Mouse (Mus musculus): ENCODE data around the gene Gm8180. TPM values are rescaled to one million over a fixed set of nuclear protein-coding genes. Genes with fewer than 3 reads are reported as not detected.
"Not testable (repeated sequence)": the region's sequence is repeated elsewhere in the genome, so short reads cannot be mapped to it uniquely, and the experiment has no call there.

Gene Gm8180
- not detected in 2 replicates for polyA plus RNA-seq (2012; rRNA removed)

- not testable (repeated sequence) for H3K27ac ChIP-seq (ENCODE audit: insufficient read depth, low read depth, low read length); H3K4me3 ChIP-seq (ENCODE audit: low read depth, low read length); H3K4me1 ChIP-seq (ENCODE audit: control insufficient read depth, insufficient read depth, insufficient read length, low read length); H3K36me3 ChIP-seq (ENCODE audit: control insufficient read depth, insufficient read depth, low read length); H3K27me3 ChIP-seq (ENCODE audit: control insufficient read depth, insufficient read depth, low read length)
- 83% methylated on average over 3 of the region's 3 CpGs for WGBS
These were observed at the start of gene Gm8180 for GRCm38 (mm10) chr14:43784645-43785044. TSS of gene Gm8180 (minus strand) at chr14:43784745.

GRCm38 (mm10) chr14:43830385-43830784 is 45.8 kb upstream of the Gm8180 start:
- not testable (repeated sequence) for H3K27me3 ChIP-seq (ENCODE audit: control insufficient read depth, insufficient read depth, low read length); H3K27ac ChIP-seq (ENCODE audit: insufficient read depth, low read depth, low read length); H3K4me3 ChIP-seq (ENCODE audit: low read depth, low read length); H3K36me3 ChIP-seq (ENCODE audit: control insufficient read depth, insufficient read depth, low read length); H3K4me1 ChIP-seq (ENCODE audit: control insufficient read depth, insufficient read depth, insufficient read length, low read length)
- WGBS: 53% methylated on average over 1 of the region's 1 CpGs

- H3K36me3 ChIP-seq (ENCODE audit: control insufficient read depth, insufficient read depth, low read length); H3K4me3 ChIP-seq (ENCODE audit: low read depth, low read length); H3K4me1 ChIP-seq (ENCODE audit: control insufficient read depth, insufficient read depth, insufficient read length, low read length); H3K27ac ChIP-seq (ENCODE audit: insufficient read depth, low read depth, low read length); H3K27me3 ChIP-seq (ENCODE audit: control insufficient read depth, insufficient read depth, low read length): not testable (repeated sequence)
- WGBS: 81% methylated on average over 6 of the region's 6 CpGs
These were observed 39.6 kb upstream of the Gm8180 start for GRCm38 (mm10) chr14:43824176-43824575.

- not testable (repeated sequence) for H3K27me3 ChIP-seq (ENCODE audit: control insufficient read depth, insufficient read depth, low read length); H3K4me3 ChIP-seq (ENCODE audit: low read depth, low read length); H3K4me1 ChIP-seq (ENCODE audit: control insufficient read depth, insufficient read depth, insufficient read length, low read length); H3K27ac ChIP-seq (ENCODE audit: insufficient read depth, low read depth, low read length); H3K36me3 ChIP-seq (ENCODE audit: control insufficient read depth, insufficient read depth, low read length)
- WGBS: 59% methylated on average over 1 of the region's 2 CpGs
These were observed 37.3 kb upstream of the Gm8180 start for GRCm38 (mm10) chr14:43821869-43822268.

- H3K27ac ChIP-seq (ENCODE audit: insufficient read depth, low read depth, low read length); H3K27me3 ChIP-seq (ENCODE audit: control insufficient read depth, insufficient read depth, low read length); H3K4me1 ChIP-seq (ENCODE audit: control insufficient read depth, insufficient read depth, insufficient read length, low read length); H3K4me3 ChIP-seq (ENCODE audit: low read depth, low read length); H3K36me3 ChIP-seq (ENCODE audit: control insufficient read depth, insufficient read depth, low read length): not testable (repeated sequence)
- 71% methylated on average over 8 of the region's 9 CpGs for WGBS
These were observed 27.9 kb upstream of the Gm8180 start for GRCm38 (mm10) chr14:43812458-43812857.

GRCm38 (mm10) chr14:43808142-43808541 is 23.6 kb upstream of the Gm8180 start:
- not testable (repeated sequence) for H3K27me3 ChIP-seq (ENCODE audit: control insufficient read depth, insufficient read depth, low read length); H3K36me3 ChIP-seq (ENCODE audit: control insufficient read depth, insufficient read depth, low read length); H3K27ac ChIP-seq (ENCODE audit: insufficient read depth, low read depth, low read length); H3K4me3 ChIP-seq (ENCODE audit: low read depth, low read length); H3K4me1 ChIP-seq (ENCODE audit: control insufficient read depth, insufficient read depth, insufficient read length, low read length)
- WGBS: 78% methylated on average over 4 of the region's 4 CpGs

GRCm38 (mm10) chr14:43804435-43804834 is 19.9 kb upstream of the Gm8180 start:
- not testable (repeated sequence) for H3K27me3 ChIP-seq (ENCODE audit: control insufficient read depth, insufficient read depth, low read length); H3K27ac ChIP-seq (ENCODE audit: insufficient read depth, low read depth, low read length); H3K4me3 ChIP-seq (ENCODE audit: low read depth, low read length); H3K36me3 ChIP-seq (ENCODE audit: control insufficient read depth, insufficient read depth, low read length); H3K4me1 ChIP-seq (ENCODE audit: control insufficient read depth, insufficient read depth, insufficient read length, low read length)
- WGBS: 13% methylated on average over 7 of the region's 7 CpGs

- H3K27ac ChIP-seq (ENCODE audit: insufficient read depth, low read depth, low read length); H3K36me3 ChIP-seq (ENCODE audit: control insufficient read depth, insufficient read depth, low read length); H3K27me3 ChIP-seq (ENCODE audit: control insufficient read depth, insufficient read depth, low read length); H3K4me1 ChIP-seq (ENCODE audit: control insufficient read depth, insufficient read depth, insufficient read length, low read length); H3K4me3 ChIP-seq (ENCODE audit: low read depth, low read length): not testable (repeated sequence)
- WGBS: 24% methylated on average over 23 of the region's 23 CpGs
These were observed 12.4 kb upstream of the Gm8180 start for GRCm38 (mm10) chr14:43796905-43797470.

All from small intestine, adult 2 months (tissue).